Mouse (Mus musculus) layer of hippocampus, adult 11-12 months (tissue): Measurements from ENCODE around the gene Trpc3.
"Not testable (repeated sequence)": the region's sequence is repeated elsewhere in the genome, so short reads cannot be mapped to it uniquely, and the experiment has no call there.

Experiments used
- DNase-seq: peaks from one replicate; pipeline ENCODE4 v3.0.0; 2022; ENCODE audit warnings: low spot score

The Trpc3 gene

DNA sequence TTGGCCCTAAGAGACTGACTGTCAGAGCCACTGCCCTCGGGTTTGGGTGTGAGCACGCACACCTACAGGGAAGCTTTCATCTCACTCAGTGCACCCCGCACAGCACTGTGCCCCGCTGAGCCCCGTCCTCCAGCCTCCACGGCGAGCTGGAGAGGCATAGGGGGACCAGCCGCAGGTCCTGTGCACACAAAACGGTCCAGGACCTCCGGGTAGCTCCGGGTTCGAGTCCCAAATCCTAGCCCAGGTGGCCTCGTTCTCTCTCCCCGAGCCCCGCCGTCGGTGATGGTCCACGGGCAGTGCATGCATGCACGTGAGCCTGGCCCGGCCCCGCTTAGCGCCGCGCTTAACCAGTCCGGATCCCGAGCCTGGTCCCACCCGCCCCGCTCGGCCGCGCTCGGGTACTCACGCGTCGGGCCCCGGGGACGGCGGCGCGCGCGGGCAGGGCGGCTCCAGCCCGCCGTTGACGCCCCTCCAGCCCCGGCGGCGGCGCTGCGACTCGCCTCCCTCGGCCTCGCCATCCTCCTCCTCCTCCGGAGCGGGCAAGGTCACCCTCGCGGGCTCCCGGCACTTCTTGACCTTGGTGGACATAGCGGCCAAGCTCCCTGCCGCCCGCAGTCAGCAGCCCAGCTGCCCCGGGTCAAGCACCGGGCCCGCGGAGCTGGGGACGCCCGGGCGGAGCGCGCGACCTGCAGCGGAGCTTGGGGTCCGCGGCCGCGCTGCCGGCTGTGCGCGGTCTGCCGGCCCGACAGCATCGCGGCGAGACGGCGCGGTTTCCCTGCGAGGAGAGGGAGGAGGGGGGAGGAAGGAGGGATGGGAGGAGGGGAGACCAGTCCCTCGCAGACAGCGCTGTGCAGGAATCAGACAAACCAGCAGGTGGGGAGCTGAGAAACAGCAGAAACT, at the start of gene Trpc3:
TSS of gene Trpc3 (minus strand) at position 776 of the 900 bp plus-strand sequence.
- peak; percentile 18 for DNase-seq

DNA sequence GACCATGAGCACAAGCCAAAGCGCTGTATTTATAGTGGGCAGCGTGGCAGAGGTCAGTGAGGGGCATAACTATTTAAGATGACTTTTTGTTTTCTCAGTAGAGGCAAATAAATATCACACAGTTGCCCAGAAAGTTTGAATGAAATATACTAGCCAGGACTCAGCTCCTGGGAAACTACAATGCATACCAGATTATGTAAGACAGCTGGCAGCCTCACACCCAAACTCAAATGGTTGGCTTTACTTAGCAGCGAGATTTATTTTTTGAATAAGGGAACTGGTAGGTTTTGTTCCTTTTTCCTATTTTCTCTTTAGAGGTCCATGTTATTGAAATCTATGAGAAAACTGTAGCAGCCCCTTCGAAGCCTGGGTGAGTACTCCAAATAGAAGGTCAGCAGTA, 48.1 kb upstream of the Trpc3 start:
- DNase-seq: peak; percentile 29

DNA sequence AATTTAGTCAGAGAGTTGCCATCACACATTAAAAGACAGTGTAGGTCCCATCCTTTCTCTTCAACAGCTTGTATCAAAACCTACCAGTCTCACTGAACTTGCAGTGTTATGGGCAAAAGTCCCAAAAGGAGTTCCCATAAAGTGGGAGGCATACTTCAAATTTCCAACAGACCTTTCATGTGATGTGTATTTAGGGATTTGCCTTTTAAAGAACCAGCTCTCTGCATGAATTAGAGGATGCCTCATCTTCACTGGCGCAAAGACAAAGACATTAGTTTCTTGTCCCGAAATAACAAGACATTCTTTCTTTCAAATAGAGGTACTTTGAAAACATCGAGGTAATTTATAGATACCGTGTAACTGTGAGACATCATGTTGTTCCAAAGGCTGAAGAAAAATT, 43.1 kb upstream of the Trpc3 start:
- no peak for DNase-seq

DNA sequence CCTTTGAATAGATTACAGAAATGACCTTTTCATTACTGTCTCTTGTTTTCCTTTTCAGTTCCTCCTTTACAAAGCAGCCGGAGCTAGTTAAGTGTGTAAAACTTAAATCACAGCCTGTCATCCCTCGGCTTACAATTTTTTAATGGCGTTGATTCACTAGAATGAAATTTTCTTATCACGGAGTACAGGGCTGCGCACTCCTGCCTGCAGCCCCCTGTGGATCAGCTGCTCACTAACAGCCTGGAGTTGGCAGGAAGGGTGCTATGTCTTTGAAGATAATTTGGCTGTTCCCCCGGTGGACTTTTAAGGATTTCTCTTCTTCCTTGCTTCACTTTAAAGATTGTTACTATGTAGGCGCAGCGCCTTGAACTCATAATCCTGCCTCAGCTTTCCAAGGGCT, 36.6 kb upstream of the Trpc3 start:
- no peak for DNase-seq

DNA sequence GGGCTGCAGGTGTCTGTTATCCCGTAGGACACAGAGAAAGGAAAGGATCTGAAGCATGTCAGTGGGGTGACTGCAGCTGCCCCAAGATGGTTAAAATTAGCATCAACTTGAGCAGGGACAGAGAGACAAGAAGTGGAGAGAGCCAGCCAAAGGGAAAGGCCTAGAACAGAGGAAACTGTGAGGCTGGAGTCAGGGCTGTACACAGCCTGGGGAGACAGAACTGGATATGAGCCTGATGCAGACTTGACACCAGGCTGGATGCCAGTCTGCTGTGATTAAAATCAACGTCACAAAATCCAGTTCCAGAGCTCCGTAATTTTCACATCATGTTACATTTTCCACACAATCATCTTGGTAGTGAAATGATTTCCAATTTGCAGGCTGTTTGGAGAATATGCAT, 31.9 kb upstream of the Trpc3 start:
- DNase-seq: no peak

DNA sequence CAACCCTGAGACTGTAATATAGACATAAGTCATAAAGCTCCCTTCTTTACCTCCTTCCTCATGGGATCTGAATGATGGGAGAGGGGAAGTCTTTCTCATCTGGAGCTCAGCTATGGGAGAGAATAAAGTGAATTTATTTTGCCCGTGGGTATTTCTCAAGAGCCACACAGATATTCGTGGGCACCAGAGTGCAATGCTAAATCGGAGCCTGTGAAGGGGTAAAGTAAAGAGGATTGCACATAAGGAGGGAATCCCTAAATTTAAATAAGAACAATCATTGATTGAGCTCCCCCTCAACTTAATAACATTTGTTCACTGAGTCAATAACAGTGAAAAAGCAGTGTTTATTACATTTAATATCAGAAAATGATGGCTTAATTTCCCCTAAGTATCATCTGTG, 19.6 kb upstream of the Trpc3 start:
- DNase-seq: no peak

DNA sequence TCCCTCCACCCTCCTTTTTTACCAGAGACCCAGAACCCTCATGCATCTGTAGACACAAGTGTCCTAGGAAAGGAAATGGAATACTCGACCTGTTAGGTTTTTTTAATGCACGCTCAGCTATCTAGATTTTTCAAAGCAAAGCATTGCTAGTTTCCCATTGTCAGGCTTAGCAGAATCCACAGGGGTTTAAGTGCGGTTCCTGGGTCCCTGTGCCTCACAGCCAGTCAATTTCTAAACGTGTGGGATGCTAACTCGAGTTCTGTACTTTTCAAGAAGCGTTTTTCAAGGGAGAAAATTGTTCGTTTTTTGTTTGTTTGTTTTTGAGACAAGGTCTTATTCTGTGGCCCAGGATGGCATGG, 304 bp upstream of the Trpc3 start:
- DNase-seq: no peak

DNA sequence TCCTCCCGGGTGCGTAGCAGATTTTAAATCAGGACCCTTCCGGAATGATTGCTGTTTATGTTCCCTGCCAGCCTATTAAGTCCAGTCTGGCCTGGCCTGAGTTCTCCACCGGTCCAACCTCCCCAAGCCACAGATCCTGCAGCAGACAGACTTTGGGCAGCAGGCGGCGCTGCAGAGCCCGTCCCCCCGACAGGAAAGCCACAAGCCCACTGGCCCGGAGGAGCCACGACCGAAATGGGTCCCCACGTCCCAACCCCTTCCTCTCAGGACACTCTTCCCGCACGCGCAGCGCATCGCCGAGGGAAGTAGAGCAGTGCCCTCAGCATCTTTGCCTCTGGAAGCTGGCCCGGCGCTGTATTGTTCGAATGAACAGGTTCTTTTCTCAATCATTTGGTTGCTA, 1.1 kb downstream of the Trpc3 start:
- DNase-seq: peak; percentile 36

DNA sequence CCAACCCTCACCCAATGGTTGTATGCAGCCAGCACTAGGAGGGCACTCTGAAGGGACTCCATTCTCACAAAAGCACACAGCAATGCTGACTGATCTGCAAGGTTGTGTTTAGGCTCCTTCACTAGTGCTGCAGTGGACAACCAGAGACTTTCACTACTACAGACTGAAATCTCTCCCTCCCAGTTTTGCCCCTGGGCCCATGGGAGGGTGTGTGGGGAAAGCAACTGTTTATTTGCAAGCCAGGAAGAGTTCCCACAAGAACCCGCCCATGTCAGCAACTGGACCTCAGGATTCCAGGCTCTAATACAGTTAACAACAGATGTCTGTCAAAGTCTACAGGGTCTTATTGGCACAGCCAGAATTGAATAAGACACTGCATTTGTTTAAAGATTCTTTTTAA, 14.1 kb downstream of the Trpc3 start:
- no peak for DNase-seq

DNA sequence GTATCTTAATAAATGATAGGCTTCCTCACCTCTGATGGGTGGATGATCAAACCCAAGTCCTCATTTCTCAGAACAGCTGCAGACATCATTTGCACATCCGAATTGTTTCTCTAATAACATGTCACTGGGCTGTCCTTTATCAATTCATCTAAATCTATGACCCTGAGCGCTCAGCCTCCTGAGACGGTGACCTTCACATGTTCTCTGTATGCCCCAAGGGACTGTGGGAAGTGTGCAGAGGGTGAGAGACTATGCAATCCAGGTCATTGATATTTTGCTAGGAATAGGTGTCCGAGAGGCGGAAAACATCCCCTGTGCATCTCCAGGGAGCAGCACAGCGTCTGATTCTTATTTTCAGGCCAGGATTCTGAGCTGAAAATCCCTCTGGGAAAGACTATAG, 22.2 kb downstream of the Trpc3 start:
- no peak for DNase-seq

DNA sequence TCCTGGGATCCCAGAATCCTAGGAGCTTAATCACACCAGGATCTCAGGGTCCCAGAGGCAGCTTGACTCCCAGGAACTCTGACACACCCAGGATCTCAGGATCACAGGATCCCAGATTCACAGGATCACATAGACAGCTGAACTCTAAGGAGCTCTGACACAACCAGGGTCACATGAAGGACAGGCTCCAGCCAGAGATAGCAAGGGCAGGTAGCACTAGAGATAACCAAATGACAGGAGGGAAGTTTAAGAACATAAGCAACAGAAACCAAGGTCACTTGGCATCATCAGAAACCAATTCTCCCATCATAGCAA, 44.8 kb downstream of the Trpc3 start:
- not testable (repeated sequence) for DNase-seq

DNA sequence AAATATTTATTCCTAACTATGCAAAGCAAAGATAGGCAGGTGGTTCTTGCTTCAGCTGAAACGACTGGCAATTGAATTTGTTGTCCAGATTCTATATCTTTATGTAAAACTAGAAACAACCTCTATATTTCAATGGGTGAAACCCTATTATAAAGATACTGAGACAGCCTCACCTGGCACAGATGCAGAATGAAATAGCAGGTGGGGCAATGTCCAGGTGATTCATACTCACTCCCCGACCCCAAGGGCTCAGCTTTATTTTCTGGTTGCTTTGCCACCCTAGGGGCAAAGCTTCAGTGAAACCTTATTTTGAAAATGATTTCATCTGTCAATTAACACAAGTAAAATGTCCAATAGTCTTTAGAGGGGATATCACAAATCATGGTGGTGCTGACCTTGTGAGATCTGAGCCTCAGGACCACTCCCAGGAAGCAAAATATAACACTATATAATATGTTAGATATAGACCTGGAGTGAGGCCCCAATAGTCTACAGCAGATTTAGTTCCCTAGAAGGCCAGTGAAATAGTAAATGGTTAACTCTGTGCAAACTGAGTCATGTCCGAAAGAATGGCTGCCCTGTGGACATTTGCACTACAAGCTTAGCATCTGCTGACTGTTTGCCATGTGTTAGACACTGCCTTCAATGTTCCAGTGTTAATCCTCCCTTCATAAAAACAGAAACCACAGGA, 45.3 kb downstream of the Trpc3 start:
- no peak for DNase-seq

DNA sequence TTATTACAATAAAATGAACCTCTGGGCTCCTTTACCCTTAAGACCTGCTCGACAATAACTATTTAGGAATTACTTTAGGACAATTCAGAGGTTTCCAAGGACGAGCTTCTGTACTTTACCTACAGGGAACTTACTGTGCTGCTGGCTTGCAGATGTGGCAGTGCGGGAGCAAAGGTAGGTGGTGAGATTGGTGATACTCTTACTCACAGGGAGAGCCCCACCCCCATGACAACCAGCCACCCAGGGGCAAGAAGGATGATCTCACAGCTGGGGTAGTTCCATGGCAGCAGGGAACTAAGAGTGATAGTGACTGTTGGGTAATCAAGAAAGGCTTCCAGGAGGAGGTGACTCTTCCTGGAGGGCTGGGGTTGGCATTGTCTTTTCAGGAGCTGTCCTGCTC, 46.6 kb downstream of the Trpc3 start:
- DNase-seq: no peak

DNA sequence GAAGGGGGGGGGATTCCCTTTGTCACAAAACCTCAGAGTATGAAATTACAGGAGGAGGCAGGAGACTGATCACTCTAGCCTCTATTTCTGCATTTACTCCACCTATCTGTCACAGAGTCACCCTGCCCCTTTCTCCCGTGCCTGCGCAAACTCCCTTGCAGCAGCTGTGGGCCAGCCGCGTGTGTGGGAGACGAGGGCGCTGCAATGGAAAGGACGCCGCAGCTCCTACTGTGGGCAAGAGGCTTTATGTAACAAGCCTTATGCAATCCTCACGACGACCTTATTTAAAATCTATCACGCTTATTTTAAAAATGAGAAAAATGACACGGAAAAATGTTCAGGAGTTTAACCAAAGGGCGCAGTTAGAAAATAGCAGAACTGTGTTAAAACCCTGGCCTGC, 47.2 kb downstream of the Trpc3 start:
- peak; percentile 24 for DNase-seq

DNA sequence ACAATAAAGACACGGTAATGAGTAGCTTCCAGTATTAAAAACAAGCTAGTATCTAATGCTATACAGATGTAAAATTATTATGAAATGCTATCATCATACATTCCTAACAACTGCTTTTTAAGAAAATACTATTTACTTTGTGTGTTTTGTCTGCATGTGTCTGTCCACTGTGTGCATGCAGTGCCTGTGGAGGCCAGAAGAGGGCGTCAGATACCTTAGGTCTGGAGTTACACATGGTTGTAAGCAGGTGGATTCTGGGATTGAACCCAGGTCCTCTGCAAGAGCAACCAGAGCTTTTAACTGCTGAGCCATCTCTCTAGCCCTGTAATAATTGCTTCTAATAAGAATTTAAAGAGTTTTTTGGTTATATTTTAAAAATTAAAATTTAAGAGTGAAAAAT, 49.2 kb downstream of the Trpc3 start:
- no peak for DNase-seq

DNA sequence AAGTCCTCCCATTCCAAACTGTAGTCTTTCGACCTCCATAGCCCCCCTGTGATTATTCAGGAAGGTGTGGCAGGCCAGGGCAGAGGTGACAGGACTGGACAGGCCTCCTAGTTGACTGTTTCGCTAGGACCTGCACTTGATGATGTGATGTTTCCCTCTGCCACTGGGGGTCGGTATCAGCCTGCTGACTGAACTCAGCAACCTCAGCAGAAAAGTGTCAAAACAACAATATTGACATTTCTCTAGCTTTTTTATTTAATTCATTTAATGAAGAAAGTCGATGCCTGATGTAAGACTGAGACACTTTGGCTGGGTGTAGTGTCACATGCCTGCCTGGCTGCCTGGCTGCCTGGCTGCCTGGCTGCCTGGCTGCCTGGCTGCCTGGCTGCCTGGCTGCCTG, 54.5 kb downstream of the Trpc3 start:
- peak; percentile 48 for DNase-seq

DNA sequence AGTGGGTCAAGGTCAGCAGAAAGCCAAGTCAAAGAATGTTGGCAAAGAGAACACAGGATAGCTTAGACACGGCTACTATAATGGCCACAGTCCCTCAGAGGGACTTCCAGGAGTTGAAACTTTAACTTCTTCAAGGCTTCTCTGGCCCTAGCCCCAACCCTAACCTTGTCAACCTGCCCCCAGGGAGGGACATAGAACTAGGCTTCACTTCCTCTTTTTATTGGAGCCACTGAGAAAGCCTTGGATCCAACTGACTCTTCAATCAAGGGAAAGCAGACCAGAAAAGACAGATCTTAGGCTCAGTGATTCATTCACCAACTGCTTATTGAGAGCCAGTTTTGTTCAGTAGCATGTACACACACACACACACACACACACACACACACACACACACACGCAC, 63.2 kb downstream of the Trpc3 start:
- DNase-seq: no peak

DNA sequence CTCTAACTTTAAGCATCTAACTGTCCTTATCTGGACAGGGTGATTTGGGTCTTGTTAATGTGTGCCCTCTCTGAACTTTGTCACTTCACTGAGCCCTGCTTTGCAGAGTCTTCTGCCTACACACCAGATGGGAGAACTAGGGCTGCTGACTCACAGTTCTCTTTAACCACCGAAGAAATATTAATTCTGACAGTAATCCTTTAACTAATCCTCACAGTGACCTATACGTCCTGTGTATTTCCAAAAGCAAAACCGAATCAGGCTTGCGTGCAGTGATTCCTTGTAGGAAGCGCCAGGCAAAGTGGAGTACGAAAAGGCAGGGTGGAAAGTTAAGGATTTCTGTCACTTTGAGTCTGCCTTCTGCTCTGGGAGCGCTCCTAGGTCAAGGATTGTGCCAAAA, 71.8 kb downstream of the Trpc3 start:
- DNase-seq: no peak

DNA sequence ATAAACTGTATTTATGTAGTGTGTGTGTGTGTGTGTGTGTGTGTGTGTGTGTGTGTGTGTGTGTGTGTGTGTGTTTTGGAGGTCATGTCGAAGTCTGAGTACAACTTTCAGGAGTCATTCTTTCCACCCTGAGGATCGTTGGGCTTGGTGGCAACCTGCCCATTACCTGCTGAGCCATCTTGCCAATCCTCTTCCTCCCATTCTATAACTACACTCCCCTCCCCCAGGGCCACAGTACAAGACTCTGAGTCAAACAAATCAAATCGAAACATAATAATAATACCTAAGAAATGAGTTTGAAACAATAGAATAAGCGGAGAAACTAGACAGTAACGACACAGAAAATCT, 76.1 kb downstream of the Trpc3 start:
- DNase-seq: peak; percentile 7

DNA sequence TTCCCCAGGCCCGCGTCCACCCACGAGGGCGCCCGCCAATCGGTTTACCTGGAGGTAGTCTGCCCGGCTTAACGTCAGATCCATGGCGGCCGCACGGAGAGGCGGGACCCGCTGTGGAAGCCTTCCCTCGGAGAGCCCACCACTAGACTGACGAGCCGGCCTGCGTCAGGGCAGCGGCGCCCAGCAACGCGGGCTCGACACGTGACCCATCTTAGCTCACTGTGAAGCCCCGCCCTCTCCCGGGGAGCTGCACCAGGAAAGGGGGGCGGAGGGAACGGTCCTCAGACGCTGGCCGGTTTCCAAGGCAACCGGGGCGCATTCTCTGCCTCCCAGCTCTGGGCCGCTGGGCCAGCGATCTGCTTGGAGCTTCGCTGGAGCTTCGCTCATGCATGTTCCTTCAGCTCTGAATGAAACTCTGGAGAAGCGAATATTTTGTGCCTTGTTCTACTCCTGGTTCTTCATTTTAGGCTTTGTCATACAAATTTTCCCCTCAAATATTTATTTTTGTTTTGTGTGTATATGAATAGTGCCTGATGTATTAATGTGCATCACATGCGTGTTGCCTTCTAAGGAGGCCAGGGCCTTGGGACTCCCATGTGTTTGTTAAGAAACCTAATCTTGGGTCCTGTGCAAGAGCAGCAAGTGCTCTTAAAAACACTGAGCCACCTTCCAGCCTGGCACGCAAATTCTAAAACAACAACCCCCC, 76.6 kb downstream of the Trpc3 start, which contains the start of gene Bbs7:
TSS of gene Bbs7 (minus strand) at position 276 of the 706 bp plus-strand sequence.
- peak; percentile 95 for DNase-seq

DNA sequence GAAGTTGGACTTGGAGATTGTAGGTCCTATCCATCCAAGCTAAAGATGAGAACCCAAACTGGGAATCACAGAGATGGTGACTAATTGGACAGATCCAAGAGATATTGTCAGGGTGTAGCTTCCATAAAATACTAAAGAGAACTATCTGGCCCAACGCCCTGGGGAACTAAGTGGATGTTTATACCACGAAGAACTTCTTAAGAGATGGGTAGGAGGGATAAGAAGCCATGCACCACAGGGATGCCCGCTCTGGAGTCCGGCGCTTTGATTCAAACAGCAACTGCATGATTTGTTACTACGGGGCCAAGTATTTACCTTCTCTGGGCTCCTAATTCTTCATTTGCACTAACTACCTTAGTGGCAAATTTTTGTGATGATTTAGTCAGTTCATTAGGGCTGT, 77.3 kb downstream of the Trpc3 start:
- peak; percentile 9 for DNase-seq

DNA sequence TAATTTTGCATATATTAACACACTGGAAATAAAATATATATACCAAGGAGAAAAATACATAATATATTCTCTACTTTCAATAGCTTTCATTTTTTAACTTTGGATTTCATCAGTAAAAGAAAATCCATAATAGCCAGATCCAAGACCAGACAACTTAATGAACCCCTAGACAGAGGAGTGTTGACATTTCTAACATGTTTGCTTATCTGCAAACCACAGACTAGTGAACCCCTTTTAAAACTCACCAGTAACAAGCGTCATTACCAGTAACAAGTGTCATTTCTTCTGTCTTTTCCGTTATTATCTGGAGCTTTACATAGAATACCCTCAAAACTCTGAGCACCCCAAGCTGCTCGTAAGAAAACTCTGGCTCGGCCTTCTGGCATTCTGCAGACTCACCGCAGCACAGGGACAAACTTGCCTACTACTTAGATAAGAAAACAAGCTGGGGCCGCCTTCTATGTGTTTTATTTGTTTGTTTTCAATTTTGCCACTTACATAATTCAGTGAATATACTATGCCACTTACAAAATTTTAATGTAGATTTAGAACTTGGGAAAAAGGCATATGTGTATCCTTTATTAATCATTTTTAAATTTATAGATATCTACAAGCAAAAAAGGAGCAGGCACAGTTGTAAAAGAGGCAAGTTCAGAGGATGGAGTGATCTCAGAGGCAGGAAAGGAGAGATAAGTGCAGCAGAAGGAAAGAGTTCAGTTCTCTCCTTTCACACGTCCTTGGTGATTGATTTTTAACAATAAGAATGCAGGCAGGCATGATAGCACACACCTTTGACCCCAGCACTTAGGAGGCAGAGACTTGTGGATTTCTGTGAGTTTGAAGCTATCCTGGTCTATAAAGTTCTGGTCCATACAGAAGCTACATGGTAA, 83.8 kb downstream of the Trpc3 start:
- no peak for DNase-seq
